Mouse (Mus musculus) CD4-positive helper T cell, adult 2 months (primary cell): ENCODE measurements at regions not wholly inside any gene's neighbourhood (a gene's known extent, or its start where the extent isn't known, plus 50 kb on each side); places are given as distances from the start of the nearest gene placed in this dataset.

Experiments used
- DNase-seq: peaks from one replicate; pipeline ENCODE4 v3.0.0-alpha.2; 2012; ENCODE audit warnings: low read depth, missing footprints, low spot score

DNA sequence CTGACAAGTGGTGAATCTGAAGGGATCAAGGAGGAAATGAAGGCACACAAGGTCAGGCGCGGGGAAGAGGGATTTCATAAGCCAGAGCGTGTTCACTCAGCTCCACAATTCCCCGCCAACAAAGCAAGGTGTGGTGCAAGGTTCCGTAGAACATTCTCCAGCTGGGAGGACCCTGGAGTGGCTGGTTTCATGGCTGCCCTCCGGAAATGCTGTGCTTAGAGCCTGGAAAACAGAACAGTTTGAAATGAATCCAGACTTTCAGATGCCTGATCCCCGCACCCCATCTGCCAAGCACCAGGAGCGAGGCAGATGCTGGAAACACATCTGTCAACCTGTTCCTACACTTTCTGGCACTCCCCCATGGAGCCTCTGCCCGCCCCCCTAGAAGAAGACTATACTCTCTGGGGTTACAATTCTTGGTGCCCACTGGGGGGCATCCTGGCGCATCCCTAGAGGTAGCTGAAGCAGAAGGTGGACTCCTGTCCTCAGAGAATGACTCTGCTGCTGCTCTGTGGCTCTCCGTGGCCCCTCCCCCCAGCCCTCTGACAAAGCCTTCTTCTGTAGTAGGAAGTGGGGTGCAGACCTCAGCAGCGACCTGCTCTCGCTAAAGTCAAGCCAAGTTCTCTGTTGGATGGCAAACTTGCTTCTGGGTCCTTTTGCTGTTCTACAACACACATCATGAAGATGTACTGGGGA lies 54.5 kb upstream of the Mafb start:
- peak; percentile 21 for DNase-seq

GRCm38 (mm10) chr2:160424491-160424890 lies 57.6 kb upstream of the Mafb start:
- no peak for DNase-seq

DNA sequence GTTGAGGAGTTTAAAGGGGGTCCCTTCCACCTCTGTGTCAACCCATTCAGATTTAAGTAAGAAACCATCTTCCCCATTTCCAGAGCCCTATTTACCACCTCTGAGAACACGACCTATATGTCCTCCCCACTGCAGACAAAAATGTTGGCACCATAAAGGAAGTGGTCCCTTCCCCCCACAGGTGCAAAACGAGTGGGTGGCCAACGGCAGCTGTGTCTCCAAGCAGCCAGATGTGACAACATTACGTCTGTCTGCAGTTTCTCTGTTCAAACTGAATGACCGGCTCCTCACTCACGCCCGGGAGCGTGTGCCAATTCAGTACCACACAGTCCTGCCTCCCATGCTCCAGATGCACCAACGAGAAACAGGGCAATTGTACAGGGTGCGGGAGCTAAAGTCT lies 60.6 kb upstream of the Mafb start:
- no peak for DNase-seq

GRCm38 (mm10) chr2:160433252-160433651 lies 66.4 kb upstream of the Mafb start:
- DNase-seq = no peak

GRCm38 (mm10) chr2:160434701-160435100 lies 67.8 kb upstream of the Mafb start:
- DNase-seq = peak; percentile 79

DNA sequence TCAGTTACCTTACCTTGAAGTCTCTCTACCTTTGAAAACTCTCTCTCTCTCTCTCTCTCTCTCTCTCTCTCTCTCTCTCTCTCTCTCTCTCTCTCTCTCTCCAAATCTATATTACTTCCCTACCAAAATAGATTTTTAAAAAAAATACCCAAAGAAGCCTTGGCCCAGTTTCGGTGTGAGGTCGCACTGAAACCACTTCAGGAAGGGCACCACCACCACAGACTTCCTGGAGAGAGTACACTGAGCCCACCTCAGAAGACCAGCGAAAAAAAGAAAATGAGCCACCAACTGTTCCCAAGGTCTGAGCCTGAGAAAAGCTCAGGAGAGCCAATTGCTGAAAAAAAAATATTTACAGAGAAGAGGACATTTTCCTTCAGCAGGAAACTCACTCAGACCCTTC lies 68.8 kb upstream of the Mafb start:
- DNase-seq = peak; percentile 36

DNA sequence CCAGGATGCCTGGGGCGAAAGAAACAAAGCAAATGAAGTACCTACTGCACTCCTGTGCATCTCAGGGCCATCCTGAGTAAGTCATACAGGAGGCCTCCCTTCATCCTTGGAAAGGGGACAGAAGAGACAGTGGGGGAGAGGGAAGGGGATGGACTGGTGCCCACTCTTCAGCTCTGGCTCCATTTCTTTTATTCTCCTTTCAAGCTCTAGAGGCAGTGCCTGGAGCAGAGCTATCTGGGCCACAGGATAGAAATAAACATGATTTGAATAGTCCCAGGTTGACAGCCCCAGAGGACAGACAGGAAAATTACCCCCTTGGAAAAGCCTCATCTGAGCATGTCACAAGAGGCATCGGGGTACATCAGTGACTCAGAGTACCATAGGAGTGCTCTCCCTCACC lies 72.2 kb upstream of the Mafb start:
- no peak for DNase-seq

- DNase-seq = no peak
Measured at GRCm38 (mm10) chr2:160440236-160440635, 73.4 kb upstream of the Mafb start.

DNA sequence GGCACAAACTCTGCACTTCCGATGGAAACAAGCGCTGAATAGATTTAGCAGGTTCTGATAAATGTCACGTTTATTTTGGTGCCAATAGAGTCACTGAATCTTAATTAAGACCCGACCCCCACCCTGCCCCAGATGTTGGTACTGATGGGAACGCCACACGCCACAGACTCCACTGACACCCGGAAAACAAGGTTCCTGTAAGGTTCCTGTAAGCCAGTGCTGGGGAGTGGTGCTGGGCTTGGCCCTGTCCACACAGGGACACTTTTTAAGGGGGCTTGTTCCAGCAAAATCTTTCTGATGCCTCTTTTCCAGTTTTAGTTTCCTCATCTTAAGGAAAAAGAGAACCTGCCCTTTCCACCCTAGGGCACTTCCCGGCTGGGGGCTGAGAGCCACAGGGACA lies 84.2 kb upstream of the Mafb start:
- DNase-seq = no peak

- peak; percentile 44 for DNase-seq
Measured at GRCm38 (mm10) chr2:160451481-160452238, 84.8 kb upstream of the Mafb start.

GRCm38 (mm10) chr2:160452239-160452530 lies 85.3 kb upstream of the Mafb start:
- DNase-seq = no peak

DNA sequence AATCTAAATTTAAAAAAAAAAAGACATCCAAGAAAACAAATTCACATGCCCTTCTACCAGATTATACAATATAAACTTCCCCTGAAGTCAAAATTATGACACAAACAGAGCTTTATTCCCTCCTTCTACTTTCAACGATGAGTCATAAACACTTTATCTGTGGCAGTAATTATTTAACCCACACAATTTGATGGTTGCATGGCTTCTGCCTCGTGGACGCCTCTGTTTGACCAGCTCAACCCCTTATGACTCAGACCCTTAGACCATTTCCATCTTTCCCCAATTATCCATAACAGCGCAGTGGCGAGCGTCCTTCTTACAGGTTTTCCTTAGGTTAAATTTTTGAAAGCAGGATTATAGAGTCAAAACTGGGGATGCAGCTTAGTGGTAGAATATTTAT lies 85.9 kb upstream of the Mafb start:
- no peak for DNase-seq

DNA sequence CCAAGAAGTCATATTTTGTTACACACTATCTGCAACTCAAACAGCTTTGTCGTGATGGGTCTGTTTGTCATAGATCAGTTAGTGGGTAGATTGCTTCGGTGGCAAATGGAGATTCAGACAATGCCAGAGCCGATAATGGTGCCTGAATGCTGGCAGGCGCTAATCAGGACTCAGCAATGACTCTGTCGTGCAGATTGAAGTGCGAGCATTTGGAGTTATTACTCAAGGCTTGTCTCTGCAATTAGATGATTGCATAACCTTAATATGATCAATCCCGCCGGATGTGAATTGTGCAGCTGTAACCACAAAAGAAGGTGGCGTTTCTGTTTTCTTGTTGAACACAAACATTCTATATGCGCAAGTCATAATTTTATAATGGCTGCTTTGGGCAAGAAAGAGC lies 88.8 kb upstream of the Mafb start:
- DNase-seq = no peak

DNA sequence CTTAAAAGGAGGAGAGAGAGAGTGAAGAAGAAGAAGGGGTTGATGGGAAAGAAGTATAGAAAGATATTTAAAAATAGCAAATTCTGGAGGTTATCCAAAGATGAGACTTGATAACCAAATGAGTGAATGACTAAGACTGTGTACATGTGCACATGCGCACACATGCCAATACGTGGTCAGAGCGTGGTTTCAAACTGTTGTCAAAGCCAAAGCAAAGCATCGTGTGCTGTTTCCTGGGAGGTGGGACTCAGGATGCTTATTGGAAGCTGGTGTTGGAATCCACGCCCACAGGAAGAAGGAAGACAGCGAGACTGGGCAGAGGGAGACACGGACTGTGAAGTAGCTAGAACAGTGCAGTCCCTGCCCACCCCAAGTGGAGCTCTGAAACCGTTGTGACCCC lies 89.8 kb upstream of the Mafb start:
- DNase-seq = no peak

GRCm38 (mm10) chr2:160471561-160471960 lies 104.7 kb upstream of the Mafb start:
- no peak for DNase-seq

DNA sequence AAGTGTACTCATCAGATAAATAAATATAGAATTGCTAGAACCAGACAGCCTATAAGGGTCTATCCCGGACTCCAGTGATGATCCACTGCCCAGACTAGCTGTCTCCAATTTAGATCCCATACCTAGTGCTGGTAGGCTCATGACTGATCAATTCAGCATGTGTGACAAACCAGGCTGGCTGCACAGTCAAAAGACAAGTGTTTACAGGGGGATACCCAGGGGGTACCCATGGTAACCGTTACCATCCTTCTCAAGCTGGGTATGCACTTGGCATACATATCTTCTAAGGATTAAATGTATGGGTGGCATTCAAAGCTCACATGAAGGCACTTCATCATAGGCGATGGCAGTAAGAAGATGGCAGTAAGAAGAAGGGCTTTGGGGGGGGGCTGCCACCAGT lies 109.3 kb upstream of the Mafb start:
- DNase-seq = no peak

DNA sequence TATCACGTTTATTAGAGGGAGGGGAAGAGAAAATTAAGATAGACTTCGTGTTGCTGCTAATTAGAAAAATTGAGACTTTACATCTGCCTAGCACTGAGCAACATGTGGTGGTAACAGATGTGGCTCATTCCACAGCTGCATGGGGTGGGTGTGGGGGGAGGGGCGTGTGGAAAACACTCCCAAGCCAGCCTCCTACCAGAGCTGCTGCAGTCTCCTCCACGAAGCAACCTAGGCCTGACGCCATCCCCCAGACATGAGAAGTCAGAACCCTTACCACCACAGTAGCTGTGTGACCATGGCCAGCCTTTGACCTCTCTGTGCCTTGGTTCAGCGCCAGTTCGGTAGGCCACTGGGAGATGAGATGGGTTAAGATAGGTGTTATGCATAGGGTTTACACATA lies 112.4 kb upstream of the Mafb start:
- no peak for DNase-seq

GRCm38 (mm10) chr2:160485097-160485496 lies 118.2 kb upstream of the Mafb start:
- no peak for DNase-seq

- DNase-seq = no peak
Measured at GRCm38 (mm10) chr2:160485515-160485914, 118.7 kb upstream of the Mafb start.

GRCm38 (mm10) chr2:160499726-160500125 lies 132.9 kb upstream of the Mafb start:
- no peak for DNase-seq

GRCm38 (mm10) chr2:160502901-160503300 lies 136.0 kb upstream of the Mafb start:
- no peak for DNase-seq

GRCm38 (mm10) chr2:160503597-160504393 lies 136.9 kb upstream of the Mafb start:
- DNase-seq = no peak

DNA sequence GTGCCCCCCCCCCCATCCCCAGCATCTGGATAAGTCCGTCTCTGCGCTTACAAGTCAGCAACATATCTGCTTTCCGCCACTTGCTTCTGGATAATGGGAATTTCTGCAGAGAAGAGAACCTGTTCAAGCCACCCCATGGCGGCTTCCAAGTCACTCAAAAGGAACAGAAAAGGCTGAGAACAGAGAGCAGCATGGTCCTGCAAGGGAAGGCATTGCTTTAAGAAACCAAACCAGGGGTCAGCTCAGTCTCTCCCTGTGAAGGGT lies 137.5 kb upstream of the Mafb start:
- DNase-seq = no peak
